ENCODE assay signal across 19 mouse cellular contexts in the genomic region with DNA sequence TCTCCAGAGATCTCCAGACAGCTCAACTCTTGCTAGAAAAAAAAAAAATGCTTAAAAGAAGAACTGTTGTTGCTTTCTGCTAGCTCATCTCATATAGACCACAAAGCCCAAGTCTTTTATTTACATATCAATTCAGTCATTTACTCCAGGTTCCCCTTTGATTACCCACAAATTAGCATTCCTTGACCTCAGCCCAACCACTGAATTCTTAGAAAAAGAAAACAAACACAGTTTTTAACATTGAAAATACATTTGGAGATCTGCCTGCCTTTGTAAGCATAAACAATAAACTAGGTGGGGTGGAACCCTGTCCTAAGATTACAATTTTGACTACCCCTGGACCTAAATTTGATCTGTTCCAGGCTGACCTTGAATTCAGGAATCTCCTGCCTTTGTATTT.
"Had no signal": no experiment of that assay in that cellular context is flagged by ENCODE, and none has a peak within 500 bp of the region (broad histone marks: within the 10 kb centered on the region; RNA-seq: fewer than 3 reads in every experiment).

No protein-coding gene starts in this region.

- H3K27ac ChIP-seq: lung, embryonic 15.5 days; midbrain, embryonic 10.5 days; midbrain, embryonic 12.5 days; neural tube, embryonic 13.5 days; neural tube, embryonic 15.5 days had no signal

- H3K4me3 ChIP-seq: lung, embryonic 15.5 days; midbrain, embryonic 10.5 days; midbrain, embryonic 12.5 days; myocyte; neural tube, embryonic 13.5 days; neural tube, embryonic 15.5 days had no signal

- H3K9ac ChIP-seq: lung, embryonic 15.5 days; midbrain, embryonic 12.5 days; neural tube, embryonic 13.5 days; neural tube, embryonic 15.5 days had no signal

- DNase-seq: lung, adult 2 months; lung, postnatal 10 days; lung, postnatal 4 days; midbrain, embryonic 14.5 days; retina, postnatal 1 day; right cerebral cortex, adult 18-20 months; right cerebral cortex, postnatal 25 days; right cerebral cortex, postnatal 4 days; spleen, adult 18-20 months; thymus, adult 18-20 months; thymus, postnatal 14 days; thymus, postnatal 36 days had no signal

- H3K4me1 ChIP-seq: lung, embryonic 15.5 days; midbrain, embryonic 10.5 days; midbrain, embryonic 12.5 days; neural tube, embryonic 13.5 days; neural tube, embryonic 15.5 days had no signal

- H3K9me3 ChIP-seq: lung, embryonic 15.5 days; midbrain, embryonic 10.5 days; midbrain, embryonic 12.5 days; neural tube, embryonic 13.5 days; neural tube, embryonic 15.5 days had no signal

- H3K4me2 ChIP-seq: lung, embryonic 15.5 days; midbrain, embryonic 12.5 days; neural tube, embryonic 13.5 days; neural tube, embryonic 15.5 days had no signal

- H3K36me3 ChIP-seq: lung, embryonic 15.5 days; midbrain, embryonic 10.5 days; midbrain, embryonic 12.5 days; neural tube, embryonic 13.5 days; neural tube, embryonic 15.5 days had no signal

- ATAC-seq: midbrain, embryonic 16.5 days had no signal

- H3K27me3 ChIP-seq: lung, embryonic 15.5 days; midbrain, embryonic 12.5 days; neural tube, embryonic 13.5 days; neural tube, embryonic 15.5 days had no signal
